Mouse (Mus musculus): Measurements from ENCODE around the gene Olfr1015. TPM values are rescaled to one million over a fixed set of nuclear protein-coding genes. Genes with fewer than 3 reads are reported as not detected.

Gene Olfr1015
- total and polyA plus RNA-seq, 3 experiments: not detected

DNA sequence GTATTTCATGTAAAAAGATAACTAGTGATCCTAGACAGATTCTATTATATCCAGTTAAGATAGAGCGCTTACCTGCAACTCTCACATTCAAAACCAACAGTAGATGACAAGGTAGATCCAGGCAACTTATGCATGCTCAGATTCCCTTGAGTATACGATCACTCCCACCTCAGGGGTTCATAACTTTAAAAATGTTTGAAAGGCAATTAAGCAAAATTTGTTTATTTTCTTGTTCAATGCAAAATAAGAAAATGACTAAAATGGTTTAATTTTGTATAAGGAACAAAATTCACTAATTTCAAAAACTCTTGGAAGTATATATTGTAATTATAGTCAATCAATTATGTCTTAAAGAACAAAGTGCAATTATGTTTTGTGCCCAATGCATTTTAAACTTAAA, 20.6 kb downstream of the Olfr1015 start, which contains the start of gene Olfr1016:
Gene Olfr1016 (minus strand): TSS at position 101 of the 400 bp plus-strand sequence.
- TF ChIP-seq POLR2AphosphoS5 (IDR thresholded peaks at IDR 0.05; ENCODE audit: insufficient replicate concordance, low read depth, low read length) (no peak), TAL1 (conservative IDR thresholded peaks at IDR 0.05; ENCODE audit: low read depth, low read length) (no peak), GATA1 (IDR thresholded peaks at IDR 0.05; ENCODE audit: borderline replicate concordance, low read length) (no peak), GATA2 (IDR thresholded peaks at IDR 0.05; ENCODE audit: borderline replicate concordance, low read depth, low read length) (no peak), CTCF (IDR thresholded peaks at IDR 0.05; ENCODE audit: low read depth, low read length) (no peak)
- H3K4me3 ChIP-seq (ENCODE audit: low read depth, low read length): no peak within 1 kb of the TSS
- H3K36me3 ChIP-seq (replicated peaks): no peaks in the 10 kb centered on the region
- DNase-seq (ENCODE audit: low spot score) (no peak), ATAC-seq (ENCODE audit: extremely low read depth, insufficient number of reproducible peaks, low FRiP score, poor library complexity, severe bottlenecking) (no peak)
- 0 out of 2 replicates have a peak, but pooled peaks cover 5% of the 10 kb centered on the region for H3K9me3 ChIP-seq (replicated peaks)
- H3K27me3 ChIP-seq (ENCODE audit: insufficient read depth, low read length): no peaks in the 10 kb centered on the region
- H3K4me1 ChIP-seq (ENCODE audit: insufficient read depth, low read depth, low read length): no peaks in the 10 kb centered on the region

DNA sequence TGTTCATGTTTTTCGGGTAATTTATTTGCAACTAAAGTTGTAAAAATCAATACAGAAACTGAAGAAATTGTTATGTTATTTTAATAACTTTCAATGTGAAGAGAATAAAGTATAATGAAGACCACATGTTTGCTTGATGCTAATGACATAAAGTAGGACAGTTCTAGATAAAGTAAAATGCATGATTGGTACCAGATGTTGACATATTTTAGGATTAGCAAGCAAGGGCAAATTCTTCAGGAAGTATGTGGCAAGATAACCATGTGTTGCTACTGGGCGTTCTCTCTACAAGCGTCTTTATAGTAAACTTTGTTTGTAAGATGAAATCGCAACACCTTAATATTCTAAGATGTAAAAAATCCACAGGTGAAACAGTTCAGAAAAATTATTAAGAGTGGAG, 22.7 kb downstream of the Olfr1015 start:
- TF ChIP-seq GATA1 (IDR thresholded peaks at IDR 0.05; ENCODE audit: borderline replicate concordance, low read length): no peak
- no peak for TF ChIP-seq TAL1 (conservative IDR thresholded peaks at IDR 0.05; ENCODE audit: low read depth, low read length)
- no peak for TF ChIP-seq GATA2 (IDR thresholded peaks at IDR 0.05; ENCODE audit: borderline replicate concordance, low read depth, low read length)
- TF ChIP-seq POLR2AphosphoS5 (IDR thresholded peaks at IDR 0.05; ENCODE audit: insufficient replicate concordance, low read depth, low read length): no peak
- no peak for TF ChIP-seq CTCF (IDR thresholded peaks at IDR 0.05; ENCODE audit: low read depth, low read length)
- H3K27me3 ChIP-seq (ENCODE audit: insufficient read depth, low read length): no peaks in the 10 kb centered on the region
- no peaks in the 10 kb centered on the region for H3K4me1 ChIP-seq (ENCODE audit: insufficient read depth, low read depth, low read length)
- 0 out of 2 replicates have a peak, but pooled peaks cover 5% of the 10 kb centered on the region for H3K9me3 ChIP-seq (replicated peaks)
- no peaks in the 10 kb centered on the region for H3K36me3 ChIP-seq (replicated peaks)
- ATAC-seq (ENCODE audit: extremely low read depth, insufficient number of reproducible peaks, low FRiP score, poor library complexity, severe bottlenecking) (no peak), DNase-seq (ENCODE audit: low spot score) (no peak)
- no peak overlapping the region for H3K4me3 ChIP-seq (ENCODE audit: low read depth, low read length)

DNA sequence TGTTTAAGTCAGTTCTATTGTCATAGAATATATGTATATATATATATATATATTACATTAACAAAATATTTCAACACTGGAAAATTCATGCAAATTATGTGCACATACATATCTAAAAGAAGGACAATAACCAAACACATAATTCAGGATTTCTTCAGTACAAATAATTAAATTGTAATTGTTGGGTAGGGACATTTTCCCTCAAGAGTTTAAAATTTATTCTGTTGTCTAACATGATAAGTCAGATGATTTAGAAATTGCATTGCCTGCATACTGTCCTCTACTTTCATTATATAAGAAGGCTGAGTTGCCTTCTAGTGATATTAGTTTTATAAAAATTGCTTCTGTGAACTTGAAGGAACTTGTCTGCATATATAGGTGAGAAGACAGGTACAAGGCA, 36.4 kb downstream of the Olfr1015 start, which contains the start of gene Olfr1018:
Gene Olfr1018 (plus strand): TSS at position 301 of the 400 bp plus-strand sequence.
- ATAC-seq (ENCODE audit: extremely low read depth, insufficient number of reproducible peaks, low FRiP score, poor library complexity, severe bottlenecking): no peak
- H3K27me3 ChIP-seq (ENCODE audit: insufficient read depth, low read length): no peaks in the 10 kb centered on the region
- no peak for TF ChIP-seq POLR2AphosphoS5 (IDR thresholded peaks at IDR 0.05; ENCODE audit: insufficient replicate concordance, low read depth, low read length)
- TF ChIP-seq CTCF (IDR thresholded peaks at IDR 0.05; ENCODE audit: low read depth, low read length): no peak
- TF ChIP-seq GATA1 (IDR thresholded peaks at IDR 0.05; ENCODE audit: borderline replicate concordance, low read length): no peak
- TF ChIP-seq GATA2 (IDR thresholded peaks at IDR 0.05; ENCODE audit: borderline replicate concordance, low read depth, low read length): no peak
- no peak for TF ChIP-seq TAL1 (conservative IDR thresholded peaks at IDR 0.05; ENCODE audit: low read depth, low read length)
- H3K36me3 ChIP-seq (replicated peaks): no peaks in the 10 kb centered on the region
- DNase-seq (ENCODE audit: low spot score): no peak
- no peaks in the 10 kb centered on the region for H3K4me1 ChIP-seq (ENCODE audit: insufficient read depth, low read depth, low read length)
- H3K4me3 ChIP-seq (ENCODE audit: low read depth, low read length): no peak within 1 kb of the TSS
- H3K9me3 ChIP-seq (replicated peaks): no peaks in the 10 kb centered on the region; the same call in 1 of the 2 replicates

Other genes with a start within 250 kb of the Olfr1015 start
Only the 20 nearest of the 26 such genes appear.
- not detected in 2 replicates for gene Olfr1000, start 170.1 kb upstream of the Olfr1015 start, total RNA-seq (2014; fragmentation: Nextera tagmentation)
- gene Olfr1000, start 170.1 kb upstream of the Olfr1015 start, total RNA-seq (2017): 0.12 and 0.22 TPM in 2 replicates
- not detected in 2 replicates for gene Olfr1000, start 170.1 kb upstream of the Olfr1015 start, polyA plus RNA-seq (2012)
- not detected in 2 replicates for gene Olfr1002, start 131.3 kb upstream of the Olfr1015 start, total RNA-seq (2014; fragmentation: Nextera tagmentation)
- 0.12 TPM in 1 of 2 replicates, not detected in the other for gene Olfr1002, start 131.3 kb upstream of the Olfr1015 start, total RNA-seq (2017)
- gene Olfr1002, start 131.3 kb upstream of the Olfr1015 start, polyA plus RNA-seq (2012): not detected in 2 replicates
- gene Olfr154, start 117.6 kb upstream of the Olfr1015 start, total RNA-seq (2014; fragmentation: Nextera tagmentation): not detected in 2 replicates
- gene Olfr154, start 117.6 kb upstream of the Olfr1015 start, total RNA-seq (2017): 0.11 and 0.29 TPM in 2 replicates
- not detected in 2 replicates for gene Olfr154, start 117.6 kb upstream of the Olfr1015 start, polyA plus RNA-seq (2012)
- gene Olfr1006, start 103.2 kb upstream of the Olfr1015 start, total RNA-seq (2014; fragmentation: Nextera tagmentation): not detected in 2 replicates
- not detected in 2 replicates for gene Olfr1006, start 103.2 kb upstream of the Olfr1015 start, total RNA-seq (2017)
- gene Olfr1006, start 103.2 kb upstream of the Olfr1015 start, polyA plus RNA-seq (2012): not detected in 2 replicates
- not detected in 2 replicates for gene Olfr1008, start 92.6 kb upstream of the Olfr1015 start, total RNA-seq (2014; fragmentation: Nextera tagmentation)
- 0.11 and 0.12 TPM in 2 replicates for gene Olfr1008, start 92.6 kb upstream of the Olfr1015 start, total RNA-seq (2017)
- gene Olfr1008, start 92.6 kb upstream of the Olfr1015 start, polyA plus RNA-seq (2012): not detected in 2 replicates
- gene Olfr1009, start 66.6 kb upstream of the Olfr1015 start, total RNA-seq (2014; fragmentation: Nextera tagmentation): not detected in 2 replicates
- 0.05 and 0.12 TPM in 2 replicates for gene Olfr1009, start 66.6 kb upstream of the Olfr1015 start, total RNA-seq (2017)
- not detected in 2 replicates for gene Olfr1009, start 66.6 kb upstream of the Olfr1015 start, polyA plus RNA-seq (2012)
- gene Olfr1012, start 19.3 kb upstream of the Olfr1015 start, total RNA-seq (2014; fragmentation: Nextera tagmentation): not detected in 2 replicates
- gene Olfr1012, start 19.3 kb upstream of the Olfr1015 start, total RNA-seq (2017): 0.12 and 0.16 TPM in 2 replicates
- gene Olfr1012, start 19.3 kb upstream of the Olfr1015 start, polyA plus RNA-seq (2012): not detected in 2 replicates
- gene Olfr1013, start 14.9 kb upstream of the Olfr1015 start, total RNA-seq (2014; fragmentation: Nextera tagmentation): not detected in 2 replicates
- 0.06 TPM in 1 of 2 replicates, not detected in the other for gene Olfr1013, start 14.9 kb upstream of the Olfr1015 start, total RNA-seq (2017)
- gene Olfr1013, start 14.9 kb upstream of the Olfr1015 start, polyA plus RNA-seq (2012): not detected in 2 replicates
- not detected in 2 replicates for gene Olfr1014, start 9.3 kb upstream of the Olfr1015 start, total RNA-seq (2014; fragmentation: Nextera tagmentation)
- 0.27 TPM in 1 of 2 replicates, not detected in the other for gene Olfr1014, start 9.3 kb upstream of the Olfr1015 start, total RNA-seq (2017)
- gene Olfr1014, start 9.3 kb upstream of the Olfr1015 start, polyA plus RNA-seq (2012): not detected in 2 replicates
- gene Olfr1016, start 20.5 kb downstream of the Olfr1015 start, total RNA-seq (2014; fragmentation: Nextera tagmentation): not detected in 2 replicates
- gene Olfr1016, start 20.5 kb downstream of the Olfr1015 start, total RNA-seq (2017): 0.11 TPM in 1 of 2 replicates, not detected in the other
- not detected in 2 replicates for gene Olfr1016, start 20.5 kb downstream of the Olfr1015 start, polyA plus RNA-seq (2012)
- not detected in 2 replicates for gene Olfr1018, start 36.5 kb downstream of the Olfr1015 start, total RNA-seq (2014; fragmentation: Nextera tagmentation)
- 0.17 TPM in 1 of 2 replicates, not detected in the other for gene Olfr1018, start 36.5 kb downstream of the Olfr1015 start, total RNA-seq (2017)
- gene Olfr1018, start 36.5 kb downstream of the Olfr1015 start, polyA plus RNA-seq (2012): not detected in 2 replicates
- gene Olfr1019, start 63.5 kb downstream of the Olfr1015 start, total RNA-seq (2014; fragmentation: Nextera tagmentation): not detected in 2 replicates
- not detected in 2 replicates for gene Olfr1019, start 63.5 kb downstream of the Olfr1015 start, total RNA-seq (2017)
- not detected in 2 replicates for gene Olfr1019, start 63.5 kb downstream of the Olfr1015 start, polyA plus RNA-seq (2012)
- gene Olfr1020, start 65.0 kb downstream of the Olfr1015 start, total RNA-seq (2014; fragmentation: Nextera tagmentation): not detected in 2 replicates
- gene Olfr1020, start 65.0 kb downstream of the Olfr1015 start, total RNA-seq (2017): 0.17 TPM in 1 of 2 replicates, not detected in the other
- gene Olfr1020, start 65.0 kb downstream of the Olfr1015 start, polyA plus RNA-seq (2012): not detected in 2 replicates
- gene Olfr1022, start 86.6 kb downstream of the Olfr1015 start, total RNA-seq (2014; fragmentation: Nextera tagmentation): not detected in 2 replicates
- 0.17 and 0.33 TPM in 2 replicates for gene Olfr1022, start 86.6 kb downstream of the Olfr1015 start, total RNA-seq (2017)
- gene Olfr1022, start 86.6 kb downstream of the Olfr1015 start, polyA plus RNA-seq (2012): not detected in 2 replicates
- gene Olfr1023, start 103.6 kb downstream of the Olfr1015 start, total RNA-seq (2014; fragmentation: Nextera tagmentation): not detected in 2 replicates
- 0.05 and 0.06 TPM in 2 replicates for gene Olfr1023, start 103.6 kb downstream of the Olfr1015 start, total RNA-seq (2017)
- not detected in 2 replicates for gene Olfr1023, start 103.6 kb downstream of the Olfr1015 start, polyA plus RNA-seq (2012)
- not detected in 2 replicates for gene Olfr1024, start 123.0 kb downstream of the Olfr1015 start, total RNA-seq (2014; fragmentation: Nextera tagmentation)
- 0.11 and 0.17 TPM in 2 replicates for gene Olfr1024, start 123.0 kb downstream of the Olfr1015 start, total RNA-seq (2017)
- gene Olfr1024, start 123.0 kb downstream of the Olfr1015 start, polyA plus RNA-seq (2012): not detected in 2 replicates
- not detected in 2 replicates for gene Olfr1025-ps1, start 133.2 kb downstream of the Olfr1015 start, total RNA-seq (2014; fragmentation: Nextera tagmentation)
- gene Olfr1025-ps1, start 133.2 kb downstream of the Olfr1015 start, total RNA-seq (2017): 0.05 TPM in 1 of 2 replicates, not detected in the other
- gene Olfr1025-ps1, start 133.2 kb downstream of the Olfr1015 start, polyA plus RNA-seq (2012): not detected in 2 replicates
- gene Olfr1026, start 139.5 kb downstream of the Olfr1015 start, total RNA-seq (2014; fragmentation: Nextera tagmentation): not detected in 2 replicates
- gene Olfr1026, start 139.5 kb downstream of the Olfr1015 start, total RNA-seq (2017): 0.16 TPM in 1 of 2 replicates, not detected in the other
- not detected in 2 replicates for gene Olfr1026, start 139.5 kb downstream of the Olfr1015 start, polyA plus RNA-seq (2012)
- gene Olfr1028, start 168.4 kb downstream of the Olfr1015 start, total RNA-seq (2014; fragmentation: Nextera tagmentation): not detected in 2 replicates
- 0.06 and 0.11 TPM in 2 replicates for gene Olfr1028, start 168.4 kb downstream of the Olfr1015 start, total RNA-seq (2017)
- not detected in 2 replicates for gene Olfr1028, start 168.4 kb downstream of the Olfr1015 start, polyA plus RNA-seq (2012)
- not detected in 2 replicates for gene Olfr1029, start 191.9 kb downstream of the Olfr1015 start, total RNA-seq (2014; fragmentation: Nextera tagmentation)
- gene Olfr1029, start 191.9 kb downstream of the Olfr1015 start, total RNA-seq (2017): 0.12 and 0.16 TPM in 2 replicates
- not detected in 2 replicates for gene Olfr1029, start 191.9 kb downstream of the Olfr1015 start, polyA plus RNA-seq (2012)

All from G1E (cell line).